8 mouse cellular contexts compared by ENCODE assay signal in genomic region chr7:112157584-112158315, GRCm38 (mm10). TPM values are rescaled to one million over a fixed set of nuclear protein-coding genes. Genes with fewer than 3 reads are reported as not detected.
DNase-seq lines count a peak whose midpoint lies in the region; ATAC-seq and TF ChIP-seq lines count a peak whose summit lies in the region.

No protein-coding gene starts in this region.

- peak overlapping the region; percentile 62 for H3K4me3 ChIP-seq in heart, embryonic 12.5 days
- H3K4me3 ChIP-seq in hindbrain, embryonic 13.5 days: peak overlapping the region; percentile 45
- H3K4me3 ChIP-seq in liver, embryonic 12.5 days: peak overlapping the region; percentile 38

- peak overlapping the region; percentile 72 for H3K4me2 ChIP-seq in heart, embryonic 12.5 days
- peak overlapping the region; percentile 63 for H3K4me2 ChIP-seq in hindbrain, embryonic 13.5 days
- peak overlapping the region; percentile 41 for H3K4me2 ChIP-seq in liver, embryonic 12.5 days

- H3K4me1 ChIP-seq in heart, embryonic 12.5 days (replicated peaks): peaks cover 55% of the 10 kb centered on the region
- H3K4me1 ChIP-seq in hindbrain, embryonic 13.5 days (replicated peaks): peaks cover 30% of the 10 kb centered on the region
- H3K4me1 ChIP-seq in liver, embryonic 12.5 days: peaks cover 4% of the 10 kb centered on the region; the same call in 1 of the 2 replicates

- H3K9me3 ChIP-seq in heart, embryonic 12.5 days (replicated peaks): no peaks in the 10 kb centered on the region
- H3K9me3 ChIP-seq in hindbrain, embryonic 13.5 days: no peaks in the 10 kb centered on the region
- no peaks in the 10 kb centered on the region for H3K9me3 ChIP-seq in liver, embryonic 12.5 days (replicated peaks)

- peak overlapping the region; percentile 61 for H3K27ac ChIP-seq in heart, embryonic 12.5 days (ENCODE audit: poor library complexity, severe bottlenecking)
- H3K27ac ChIP-seq in hindbrain, embryonic 13.5 days: peak overlapping the region; percentile 23; the same call in 1 of the 2 replicates
- no peak overlapping the region for H3K27ac ChIP-seq in liver, embryonic 12.5 days

- TF ChIP-seq CTCF in Patski (IDR thresholded peaks at IDR 0.05): no peak

- peak overlapping the region; percentile 77 for H3K9ac ChIP-seq in heart, embryonic 12.5 days
- H3K9ac ChIP-seq in hindbrain, embryonic 13.5 days: peak overlapping the region; percentile 70
- H3K9ac ChIP-seq in liver, embryonic 12.5 days: peak overlapping the region; percentile 15; the same call in 1 of the 2 replicates

- in situ Hi-C loops in Patski (cut with MboI; ENCODE audit: low pct_unique_long_range_greater_than_20kb): no loop called here

- 8% methylated on average over 23 of the region's 23 CpGs for WGBS in heart, embryonic 12.5 days
- whole genome bisulfite sequencing in hindbrain, embryonic 13.5 days: 9% methylated on average over 23 of the region's 23 CpGs
- 16% methylated on average over 23 of the region's 23 CpGs for WGBS in liver, embryonic 12.5 days (ENCODE audit: insufficient replicate concordance)

- no peaks in the 10 kb centered on the region for H3K27me3 ChIP-seq in heart, embryonic 12.5 days (replicated peaks)
- no peaks in the 10 kb centered on the region for H3K27me3 ChIP-seq in Patski
- peaks cover 29% of the 10 kb centered on the region; the same call in 1 of the 2 replicates for H3K27me3 ChIP-seq in hindbrain, embryonic 13.5 days
- peaks cover 51% of the 10 kb centered on the region for H3K27me3 ChIP-seq in liver, embryonic 12.5 days (replicated peaks)

- POLR2A ChIA-PET in Patski (lab: Charles Lee): interaction anchor here (0.8 to 1.2 kb wide), 2 partner anchors 9 to 14 kb away, joined by 3 to 8 read pairs; no protein-coding TSS in a partner anchor

- 0 out of 2 replicates have a peak, but pooled peaks cover 3% of the 10 kb centered on the region for H3K36me3 ChIP-seq in heart, embryonic 12.5 days
- H3K36me3 ChIP-seq in hindbrain, embryonic 13.5 days: no peaks in the 10 kb centered on the region
- no peaks in the 10 kb centered on the region for H3K36me3 ChIP-seq in liver, embryonic 12.5 days

- CTCF ChIA-PET in Patski (lab: Charles Lee): interaction anchor here (1.4 to 1.8 kb wide), 2 partner anchors 17 to 22 kb away, joined by 3 to 7 read pairs; no protein-coding TSS in a partner anchor

- ATAC-seq in heart, embryonic 12.5 days (ENCODE audit: insufficient number of reproducible peaks, low FRiP score): peak; percentile 43
- peak; percentile 32 for ATAC-seq in Patski
- peak; percentile 52 for ATAC-seq in hindbrain, embryonic 13.5 days (ENCODE audit: low FRiP score)
- ATAC-seq in liver, embryonic 12.5 days: no peak

- DNase-seq in heart, adult 9 months (ENCODE audit: low spot score in 2 of 2): no peak
- DNase-seq in Patski (ENCODE audit: low read depth, low spot score): no peak
- peak; percentile 27 for DNase-seq in yolk sac, embryonic 10.5 days (ENCODE audit: low spot score)
- DNase-seq in cerebellum, postnatal 25 days: no peak
- no peak for DNase-seq in gastrocnemius, postnatal 25 days

RNA-seq across cellular contexts. Expression of gene Dkk3, which starts 1.1 kb away (rescaled TPM):
- 91.4 and 96.7 TPM in 2 replicates for polyA plus RNA-seq in heart, embryonic 12.5 days (2016; fragmentation: Nextera tagmentation; extraction: Ambion mirVana)
- polyA plus RNA-seq in Patski (2021): 99.9 TPM
- polyA plus RNA-seq in hindbrain, embryonic 13.5 days (2015; fragmentation: Nextera tagmentation; extraction: Ambion mirVana): 25.6 and 33.4 TPM in 2 replicates
- polyA plus RNA-seq in liver, embryonic 12.5 days (2016; fragmentation: Nextera tagmentation; extraction: Ambion mirVana): 7.3 and 7.5 TPM in 2 replicates
- 1 to 10 TPM; 1.9 to 2.0 TPM for total RNA-seq in gastrocnemius, postnatal 25 days (2021)

Comparison
In these comparisons a context has a peak if more than half of its experiments do, and no peak if none do; other contexts are left out.
1. H3K9ac ChIP-seq: peak in every context shown above with its lines; median percentile 77 in heart, embryonic 12.5 days; 70 in hindbrain, embryonic 13.5 days; 15 in liver, embryonic 12.5 days.